Mouse (Mus musculus): Measurements from ENCODE around the gene Spesp1.

- TF ChIP-seq CTCF (IDR thresholded peaks at IDR 0.05; ENCODE audit: low read depth) (no peak), EP300 (IDR thresholded peaks at IDR 0.05; ENCODE audit: low read depth) (no peak)
Measured at GRCm38 (mm10) chr9:62281991-62282390, at the start of gene Spesp1.
